Mouse (Mus musculus) ovary, postnatal 14 days (tissue): ENCODE measurements around the gene Fam167b.

ENCODE experiments used
- DNase-seq: peaks from one replicate; pipeline ENCODE4 v3.0.0; 2022; ENCODE audit warnings: low spot score

Fam167b gene

DNA sequence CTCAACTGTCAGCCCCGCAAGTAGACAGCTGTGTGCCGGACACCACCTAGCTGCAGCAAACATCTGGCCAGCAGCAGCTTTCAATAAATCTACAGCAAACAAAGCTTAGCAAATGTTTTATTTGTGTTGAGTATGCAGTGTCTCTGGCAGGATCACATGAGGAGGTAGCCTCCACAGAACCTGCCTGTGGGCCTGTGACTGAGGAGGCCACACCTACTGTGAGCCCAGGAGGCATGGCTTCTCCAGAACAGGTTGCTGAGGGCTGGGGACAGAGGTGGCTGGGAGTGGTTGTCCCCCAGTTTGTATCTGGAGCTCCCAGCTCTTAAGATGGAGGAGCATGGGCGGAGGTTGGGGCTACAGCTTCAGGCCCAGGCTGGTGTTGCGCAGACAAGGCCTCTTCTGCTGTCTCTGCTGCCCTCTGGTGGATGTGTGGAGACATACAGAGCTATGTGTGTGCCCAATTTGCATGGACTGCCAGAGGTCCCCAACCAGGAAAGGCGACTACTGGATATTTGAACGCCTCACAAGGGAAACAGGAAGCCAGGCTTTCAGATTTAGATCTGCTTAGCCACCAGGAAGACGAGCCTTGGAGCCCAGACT lies 30.2 kb upstream of the Fam167b start:
- DNase-seq: peak; percentile 72

DNA sequence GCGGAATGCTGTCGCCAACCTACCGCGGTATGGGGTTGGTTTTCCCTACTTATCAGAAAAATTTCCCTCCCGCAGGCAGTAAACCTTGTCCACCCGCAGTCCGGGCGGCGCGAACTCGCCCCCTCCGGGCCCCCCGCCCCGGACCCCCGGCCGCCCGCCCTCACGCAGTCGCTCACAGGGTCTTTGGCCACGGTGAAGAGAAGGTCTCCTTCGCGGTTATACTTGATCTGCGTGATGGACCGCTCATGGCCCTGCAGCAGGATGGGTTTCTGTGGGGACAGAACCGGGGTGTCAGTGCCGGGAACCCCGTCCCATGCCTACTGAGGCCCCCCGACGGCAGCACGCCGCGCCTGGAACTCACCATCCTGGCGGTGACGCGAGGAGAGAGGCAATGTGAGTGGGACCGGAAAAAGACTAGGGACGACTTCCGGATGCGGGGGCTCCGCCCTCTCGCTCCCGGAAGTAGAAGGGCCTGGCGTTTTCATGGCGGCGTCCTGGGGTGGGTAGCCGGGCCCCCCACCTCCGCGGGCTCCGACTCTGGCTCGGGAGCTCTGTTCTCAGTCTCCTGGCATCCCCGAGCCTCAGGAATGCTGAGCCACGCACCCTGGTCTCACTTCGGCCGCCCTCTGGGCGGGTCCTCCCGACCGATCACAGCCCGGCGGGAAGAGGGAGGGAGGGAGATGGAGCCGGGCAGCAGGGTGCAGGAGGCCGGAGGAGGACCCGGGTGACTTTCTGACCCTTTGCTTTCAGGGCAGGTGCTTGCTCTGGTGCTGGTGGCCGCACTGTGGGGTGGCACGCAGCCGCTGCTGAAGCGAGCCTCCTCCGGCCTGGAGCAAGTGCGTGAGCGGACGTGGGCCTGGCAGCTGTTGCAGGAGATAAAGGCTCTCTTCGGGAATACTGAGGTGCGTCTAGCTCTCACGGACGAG lies 22.1 kb upstream of the Fam167b start, which contains the start of the genes Eif3i and Tmem234:
Gene Eif3i, minus strand, starts transcription at position 416 of the 926 bp plus-strand sequence.
Gene Tmem234, plus strand, starts transcription at position 436 of the 926 bp plus-strand sequence.
- peak; percentile 69 for DNase-seq

- no peak for DNase-seq
Measured at GRCm38 (mm10) chr4:129588865-129589264, 10.5 kb upstream of the Fam167b start.

- no peak for DNase-seq
Measured at GRCm38 (mm10) chr4:129586943-129587342, 8.6 kb upstream of the Fam167b start.

DNA sequence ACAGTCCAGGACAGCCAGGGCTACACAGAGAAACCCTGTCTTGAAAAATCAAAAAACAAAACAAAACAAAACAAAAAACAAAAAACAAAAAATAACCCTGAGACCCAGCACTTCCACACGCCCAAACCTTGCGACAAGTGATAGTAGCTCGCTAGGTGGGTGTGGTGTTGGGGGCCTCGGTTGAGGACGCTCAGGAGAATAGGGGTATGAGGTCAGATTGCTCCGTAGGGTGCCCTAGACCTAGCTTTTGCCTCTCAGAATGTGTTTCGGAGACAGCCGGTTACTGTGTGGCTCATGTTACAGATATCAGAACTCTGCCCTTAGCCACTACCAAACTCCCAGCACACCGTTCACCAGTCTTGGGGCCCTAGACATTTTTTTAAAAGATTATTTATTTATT lies 7.4 kb upstream of the Fam167b start:
- DNase-seq: no peak

- DNase-seq: peak; percentile 81
Measured at GRCm38 (mm10) chr4:129584884-129585608, 6.7 kb upstream of the Fam167b start.

DNA sequence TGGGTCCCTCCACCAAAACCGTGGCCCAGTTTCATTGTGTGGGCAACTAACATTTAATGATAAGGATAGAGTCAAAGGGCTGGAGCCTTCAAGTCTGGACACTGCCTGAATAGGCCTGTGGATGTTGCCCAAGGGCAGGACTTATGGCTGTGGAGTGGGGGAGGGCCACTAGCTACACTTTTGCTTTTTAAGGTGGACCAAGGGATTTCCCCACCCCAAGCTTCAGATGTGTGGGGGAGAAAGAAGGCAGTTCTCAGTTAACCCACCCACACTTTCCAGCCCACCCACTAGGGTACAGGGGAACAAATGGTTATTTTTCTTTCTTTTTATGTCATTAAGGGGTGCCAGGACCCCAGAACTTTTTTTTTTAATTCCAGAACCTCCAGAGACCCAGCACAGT lies 6.0 kb upstream of the Fam167b start:
- DNase-seq: no peak

DNA sequence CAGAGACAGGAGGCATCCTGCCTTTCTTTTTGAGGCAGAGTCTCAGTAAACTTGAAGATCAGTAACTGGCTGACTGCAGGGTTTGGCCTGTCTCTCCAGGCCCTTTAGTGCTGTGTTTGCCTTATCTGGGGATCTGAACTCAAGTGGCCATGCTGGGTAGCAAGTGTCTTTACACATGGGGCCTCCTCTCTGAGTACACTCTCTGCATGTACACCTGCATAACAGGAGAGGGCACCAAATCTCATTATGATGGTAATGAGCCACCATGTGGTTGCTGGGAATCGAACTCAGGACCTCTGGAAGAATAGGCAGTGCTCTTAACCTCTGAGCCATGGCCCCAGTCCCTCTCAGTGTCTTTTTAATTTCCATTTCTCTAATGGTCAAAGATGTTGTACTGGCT lies 3.9 kb upstream of the Fam167b start:
- no peak for DNase-seq

GRCm38 (mm10) chr4:129580347-129580746 lies 2.0 kb upstream of the Fam167b start:
- no peak for DNase-seq

GRCm38 (mm10) chr4:129577688-129578087 lies 661 bp downstream of the Fam167b start:
- no peak for DNase-seq

- DNase-seq: peak; percentile 47
Measured at GRCm38 (mm10) chr4:129576863-129577491, 1.4 kb downstream of the Fam167b start.

DNA sequence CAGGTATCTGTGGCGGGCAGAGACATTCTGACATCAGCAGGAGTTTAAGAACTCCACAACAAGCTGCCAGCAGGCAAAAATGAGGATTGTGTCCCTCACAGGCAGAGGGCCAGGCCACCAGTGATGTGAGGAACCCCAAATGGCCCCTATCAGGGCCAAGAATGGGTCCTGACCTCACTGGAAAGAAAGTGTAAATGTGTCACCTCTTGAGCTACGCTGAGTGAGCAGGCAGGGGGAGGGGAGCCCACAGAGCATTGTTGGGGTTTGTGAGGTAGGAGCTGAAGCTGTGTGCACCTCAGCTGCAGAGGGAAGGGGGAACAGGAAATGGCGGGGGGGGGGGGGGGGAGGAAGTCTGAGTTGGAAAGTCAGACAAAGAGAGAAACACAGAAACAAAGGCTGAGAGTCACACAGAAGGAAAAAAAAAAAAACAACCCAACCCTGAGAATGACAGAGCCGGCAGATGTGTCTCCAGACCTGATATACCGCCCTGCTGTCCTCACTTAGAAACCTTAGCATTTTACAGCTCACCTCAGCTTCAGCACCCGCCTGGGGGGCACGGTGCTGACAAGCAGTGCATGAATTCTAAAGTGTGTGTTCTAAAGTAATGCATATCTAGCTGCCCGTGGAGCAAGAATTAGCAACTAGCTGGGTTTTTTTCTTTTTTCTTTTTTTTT lies 3.0 kb downstream of the Fam167b start:
- DNase-seq: no peak

- no peak for DNase-seq
Measured at GRCm38 (mm10) chr4:129573430-129573829, 4.9 kb downstream of the Fam167b start, which contains the start of gene Lck. Gene Lck (minus strand): TSS chr4:129573641.

DNA sequence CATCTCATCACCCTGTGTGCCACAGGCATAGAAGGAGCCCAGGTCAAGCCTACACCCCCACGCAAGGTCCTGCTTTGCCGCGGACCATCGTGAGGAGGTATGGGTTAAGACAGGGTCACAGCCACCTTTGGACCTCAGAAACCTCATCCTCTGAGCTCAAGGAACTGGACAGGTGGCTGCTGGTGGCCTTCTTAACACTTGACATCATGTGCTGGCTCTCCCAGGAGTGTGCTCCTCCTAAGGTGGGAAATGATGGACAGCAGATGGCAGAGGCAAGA lies 5.3 kb downstream of the Fam167b start:
- DNase-seq: no peak

DNA sequence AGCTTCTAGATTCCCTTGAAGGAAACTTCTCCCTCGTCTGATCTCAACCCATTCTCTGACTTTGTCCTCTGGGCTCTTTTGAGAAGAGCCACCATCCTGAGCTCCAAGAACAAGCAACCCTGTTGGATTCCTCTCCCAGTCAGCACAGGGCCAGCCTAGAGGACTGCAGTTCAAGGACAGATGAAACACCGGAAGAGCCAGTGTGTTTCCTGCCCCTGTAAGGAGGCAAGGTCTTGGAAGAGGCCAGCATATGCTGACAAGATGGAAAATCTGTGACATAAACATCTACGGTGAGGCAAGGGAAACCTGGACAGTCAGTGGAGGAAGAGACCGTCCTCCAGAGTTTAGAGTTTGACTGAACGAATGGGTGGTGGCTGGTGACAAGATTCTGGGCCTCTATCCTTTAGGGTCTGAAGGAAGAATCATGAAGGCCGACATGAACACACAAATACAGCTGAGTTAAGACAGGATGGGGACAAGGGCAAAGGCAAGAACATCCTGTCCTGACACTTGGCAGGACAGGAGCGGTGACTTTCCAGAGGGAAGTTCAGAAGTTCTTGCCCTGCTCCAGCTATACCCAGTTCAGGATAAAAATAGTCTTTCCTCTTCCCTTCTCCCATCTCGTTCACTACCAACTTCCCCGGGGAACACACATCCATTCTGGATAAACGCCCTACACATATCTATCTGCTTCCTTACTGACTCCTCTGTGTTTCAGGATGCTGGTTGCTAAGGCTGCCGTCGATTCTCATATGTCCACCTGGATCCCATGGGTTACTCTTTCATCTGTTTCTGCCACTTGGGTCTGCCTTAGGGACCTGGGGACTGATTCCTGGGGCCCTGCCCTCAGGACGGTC lies 5.9 kb downstream of the Fam167b start:
- DNase-seq: no peak

DNA sequence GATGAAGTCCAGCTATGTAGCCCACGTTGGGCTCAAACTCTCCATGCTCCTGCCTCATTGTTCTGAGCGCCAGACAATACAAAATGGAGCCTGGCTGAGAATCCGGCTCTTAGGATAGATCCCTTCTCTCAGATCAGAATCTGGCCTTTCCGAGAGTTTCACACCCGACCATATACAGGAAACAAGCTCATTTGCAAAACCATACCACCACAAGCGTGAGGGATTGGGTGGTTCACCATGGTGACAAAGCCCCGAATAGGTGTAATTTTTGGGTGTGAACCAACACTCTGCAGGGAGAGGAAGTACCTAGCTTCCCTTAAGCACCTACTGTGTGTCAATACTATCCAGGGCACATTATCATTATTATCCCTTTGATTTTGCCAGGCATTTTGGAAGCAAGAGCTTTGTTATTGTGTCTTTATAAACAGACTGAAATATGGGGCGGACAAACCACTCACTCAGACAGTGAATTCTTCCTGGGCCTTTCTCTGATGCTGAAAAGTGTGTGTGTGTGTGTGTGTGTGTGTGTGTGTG lies 6.7 kb downstream of the Fam167b start:
- no peak for DNase-seq

GRCm38 (mm10) chr4:129570028-129570427 lies 8.3 kb downstream of the Fam167b start:
- no peak for DNase-seq

- DNase-seq: no peak
Measured at GRCm38 (mm10) chr4:129568366-129568765, 10.0 kb downstream of the Fam167b start.

- no peak for DNase-seq
Measured at GRCm38 (mm10) chr4:129565139-129565538, 13.2 kb downstream of the Fam167b start.

- DNase-seq: no peak
Measured at GRCm38 (mm10) chr4:129563718-129564117, 14.6 kb downstream of the Fam167b start.
